Mouse (Mus musculus) heart, embryonic 14.5 days (tissue): ENCODE data around the gene Pdcl3. TPM values are rescaled to one million over a fixed set of nuclear protein-coding genes. Genes with fewer than 3 reads are reported as not detected.

Experiments used
- ATAC-seq: fragments of 200-750 bp; cut with Nextera tagmentation; 2 replicates; pipeline ENCODE4 v1.8.0; 2017; ENCODE audit warnings: low read depth, moderate TSS enrichment; ENCODE audit not compliant: insufficient number of reproducible peaks, insufficient read depth, low FRiP score
- H3K27ac ChIP-seq, 2 experiments: fragments of 200-500 bp in 1 of 2; fragments of 300-500 bp in 1 of 2; sonication (generic) in 1 of 2; replicated peaks in 1 of 2; 2 replicates each; pipeline ENCODE4 v1.5.1; 2012 to 2014; ENCODE audit warnings: low read depth in 2 of 2, low read length in 2 of 2, control low read depth in 1 of 2, mild to moderate bottlenecking in 1 of 2, mixed read lengths in 1 of 2; ENCODE audit not compliant: control insufficient read depth in 1 of 2, insufficient read depth in 1 of 2
- H3K27me3 ChIP-seq: fragments of 300-500 bp; sonication (generic); 2 replicates; pipeline ENCODE4 v1.6.1; 2014; ENCODE audit warnings: mild to moderate bottlenecking, low read length, control low read depth; ENCODE audit not compliant: control insufficient read depth, insufficient read depth
- H3K36me3 ChIP-seq: fragments of 300-500 bp; sonication (generic); 2 replicates; pipeline ENCODE4 v1.6.1; 2014; ENCODE audit warnings: mild to moderate bottlenecking, control low read depth, low read length, mixed read lengths; ENCODE audit not compliant: control insufficient read depth, insufficient read depth
- H3K4me1 ChIP-seq, 2 experiments: fragments of 200-500 bp in 1 of 2; fragments of 300-500 bp in 1 of 2; sonication (generic) in 1 of 2; 2 replicates each; pipeline ENCODE4 v1.6.1; 2012 to 2014; ENCODE audit warnings: low read length in 2 of 2, control low read depth in 1 of 2, mixed read lengths in 1 of 2; ENCODE audit not compliant: control insufficient read depth in 2 of 2, insufficient read depth in 2 of 2
- H3K4me2 ChIP-seq: fragments of 300-500 bp; sonication (generic); 2 replicates; pipeline ENCODE4 v1.6.1; 2014; ENCODE audit warnings: mild to moderate bottlenecking, low read length
- H3K4me3 ChIP-seq, 2 experiments: fragments of 200-500 bp in 1 of 2; fragments of 300-500 bp in 1 of 2; sonication (generic) in 1 of 2; 2 replicates each; pipeline ENCODE4 v1.5.1; 2012 to 2014; ENCODE audit warnings: low read length in 2 of 2, mild to moderate bottlenecking in 2 of 2, control low read depth in 1 of 2, low read depth in 1 of 2, moderate library complexity in 1 of 2; ENCODE audit not compliant: control insufficient read depth in 1 of 2, insufficient read depth in 1 of 2
- H3K9ac ChIP-seq: fragments of 300-500 bp; sonication (generic); 2 replicates; pipeline ENCODE4 v1.6.1; 2014; ENCODE audit warnings: mild to moderate bottlenecking, low read length
- H3K9me3 ChIP-seq: fragments of 300-500 bp; sonication (generic); 2 replicates; pipeline ENCODE4 v1.6.1; 2016; ENCODE audit warnings: low read length, control low read depth; ENCODE audit not compliant: control insufficient read depth
- WGBS: fragments of 180-500 bp; shearing (Covaris S2); extraction: QIAGEN DNeasy Blood & Tissue Kit; methylation state at CpG from one replicate; pipeline ENCODE4 v1.1.7; 2014; 5-methylcytosine and 5-hydroxymethylcytosine counted together
- polyA plus RNA-seq: library from polyadenylated mRNA; unstranded; fragments of >200 nt; fragmentation: Nextera tagmentation; extraction: Ambion mirVana; gene quantifications from 2 replicates; pipeline ENCODE4 v1.2.1, GENCODE M21; 2014

Gene Pdcl3
- polyA plus RNA-seq, 1 experiment from 2014 or later = 127 TPM

DNA sequence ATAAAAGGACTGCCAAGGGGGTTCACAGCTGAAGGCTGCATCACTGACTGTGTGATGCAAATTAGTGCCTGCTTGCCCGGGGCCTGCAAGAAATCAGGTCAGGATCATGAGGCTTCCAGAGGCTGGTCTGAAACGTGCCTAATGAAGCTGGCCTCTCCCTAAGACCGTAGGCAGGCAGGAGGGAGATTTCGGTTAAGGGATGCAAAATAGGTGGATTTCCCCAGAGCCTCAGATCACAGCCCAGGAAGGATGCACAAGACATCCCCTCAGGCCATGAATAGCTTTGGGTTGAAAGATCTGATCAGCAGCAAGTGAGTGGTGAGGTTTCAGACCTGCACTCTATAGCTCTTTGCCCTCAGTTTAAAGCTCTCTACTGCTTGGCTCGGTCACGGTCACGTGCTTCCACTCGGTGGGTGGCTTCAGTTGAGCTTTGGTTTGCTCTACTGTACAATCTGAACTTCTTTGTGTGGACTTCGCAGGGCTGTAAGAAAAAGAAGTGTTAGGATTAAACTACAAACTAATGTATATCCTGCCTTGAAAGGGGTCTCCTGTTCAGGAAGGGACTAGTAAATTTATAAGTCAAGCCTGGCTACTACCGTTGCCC lies 20.4 kb downstream of the Pdcl3 start:
- no peaks in the 10 kb centered on the region for H3K36me3 ChIP-seq
- 81% methylated on average over 10 of the region's 10 CpGs for WGBS
- no peaks in the 10 kb centered on the region for H3K9me3 ChIP-seq
- no peak overlapping the region for H3K4me3 ChIP-seq
- no peaks in the 10 kb centered on the region for H3K27me3 ChIP-seq
- H3K4me1 ChIP-seq = peaks cover 9 to 10% of the 10 kb centered on the region in 2 experiments
- no peak overlapping the region for H3K9ac ChIP-seq
- no peak for ATAC-seq
- H3K27ac ChIP-seq = no peak overlapping the region
- no peak overlapping the region for H3K4me2 ChIP-seq

DNA sequence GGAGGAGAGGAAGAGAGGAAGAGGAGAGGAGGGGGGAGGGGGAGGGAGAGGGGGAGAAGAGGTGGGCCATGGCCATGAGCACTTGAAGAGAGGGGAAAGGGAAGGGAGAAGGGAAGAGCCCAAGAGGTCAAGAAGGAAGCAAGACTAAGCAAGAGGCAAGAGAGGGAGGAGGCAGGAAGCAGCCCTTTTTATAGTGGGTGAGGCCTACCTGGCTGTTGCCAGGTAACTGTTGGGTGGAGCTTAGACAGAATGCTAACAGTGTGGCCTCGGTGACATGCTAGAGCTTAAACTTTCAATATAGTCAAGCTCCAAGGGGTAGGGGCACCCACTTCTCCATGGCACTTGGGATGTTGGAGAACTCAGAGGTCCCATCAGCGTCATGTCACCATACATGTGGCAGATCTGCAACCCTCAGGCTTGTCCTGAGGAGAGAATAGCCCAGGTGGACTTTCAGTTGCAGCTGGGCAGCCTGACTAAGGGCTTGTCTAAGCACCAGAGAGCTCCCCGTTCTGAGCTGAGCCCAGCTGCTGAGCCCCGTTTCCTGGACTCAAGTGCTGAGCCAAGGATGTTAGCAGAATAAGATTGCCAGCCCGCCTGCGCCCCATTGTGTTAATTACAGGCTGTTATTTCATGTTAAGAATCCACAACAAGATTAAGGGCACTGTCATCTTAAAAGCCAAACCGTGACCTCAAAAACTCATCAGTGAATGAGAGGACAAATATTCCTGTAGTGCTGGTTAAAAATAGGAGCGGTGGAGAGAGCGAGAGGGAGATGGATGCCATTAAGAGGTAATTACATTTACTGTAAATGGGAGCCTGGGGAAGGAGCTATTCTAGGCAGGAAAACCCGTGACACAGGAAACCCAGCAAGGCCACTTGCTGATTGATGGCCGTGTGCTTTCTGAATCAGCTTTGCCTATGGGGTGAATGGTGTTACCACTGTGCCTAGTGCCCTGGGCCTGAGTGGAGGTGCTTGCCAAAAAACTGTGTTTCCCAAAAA lies 21.7 kb downstream of the Pdcl3 start:
- Histone ChIP-seq H3K9me3 (no peaks in the 10 kb centered on the region), H3K27me3 (no peaks in the 10 kb centered on the region), H3K4me1 (peaks cover 9 to 10% of the 10 kb centered on the region in 2 experiments), H3K4me2 (peak overlapping the region; percentile 19; the same call in 1 of the 2 replicates), H3K27ac (peak overlapping the region; percentile 60 to 71), H3K9ac (no peak overlapping the region), H3K4me3 (no peak overlapping the region), H3K36me3 (no peaks in the 10 kb centered on the region)
- peak; percentile 60; the same call in 1 of the 2 replicates for ATAC-seq
- WGBS = 28% methylated on average over 11 of the region's 11 CpGs

DNA sequence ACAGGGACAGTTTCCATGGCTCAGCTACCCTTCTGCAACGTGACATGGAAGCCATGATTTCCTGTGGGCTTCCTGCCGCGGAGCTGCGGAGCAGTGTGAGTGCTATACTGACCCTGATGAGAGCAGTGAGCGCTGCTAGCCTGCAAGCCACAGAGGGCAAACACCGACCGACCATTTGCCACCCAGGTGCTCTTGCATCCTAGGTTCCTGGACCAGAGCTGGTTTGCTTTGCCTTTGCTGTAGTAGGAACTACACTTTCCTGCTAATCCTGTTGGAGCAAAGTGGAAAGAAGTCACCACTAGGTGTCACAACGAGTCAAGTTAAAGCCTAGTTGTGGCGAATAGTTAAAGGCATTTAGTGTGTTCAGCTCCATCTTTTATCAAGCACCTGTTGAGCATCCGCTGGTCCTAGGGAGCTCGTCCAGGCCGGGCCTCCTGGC lies 25.2 kb downstream of the Pdcl3 start:
- WGBS = 16% methylated on average over 12 of the region's 12 CpGs
- no peak for ATAC-seq
- H3K4me1 ChIP-seq = peaks cover 9 to 10% of the 10 kb centered on the region in 2 experiments
- H3K27ac ChIP-seq = no peak overlapping the region
- H3K36me3 ChIP-seq = no peaks in the 10 kb centered on the region
- no peaks in the 10 kb centered on the region for H3K9me3 ChIP-seq
- no peak overlapping the region for H3K4me3 ChIP-seq
- no peaks in the 10 kb centered on the region for H3K27me3 ChIP-seq
- H3K4me2 ChIP-seq = no peak overlapping the region
- no peak overlapping the region for H3K9ac ChIP-seq

DNA sequence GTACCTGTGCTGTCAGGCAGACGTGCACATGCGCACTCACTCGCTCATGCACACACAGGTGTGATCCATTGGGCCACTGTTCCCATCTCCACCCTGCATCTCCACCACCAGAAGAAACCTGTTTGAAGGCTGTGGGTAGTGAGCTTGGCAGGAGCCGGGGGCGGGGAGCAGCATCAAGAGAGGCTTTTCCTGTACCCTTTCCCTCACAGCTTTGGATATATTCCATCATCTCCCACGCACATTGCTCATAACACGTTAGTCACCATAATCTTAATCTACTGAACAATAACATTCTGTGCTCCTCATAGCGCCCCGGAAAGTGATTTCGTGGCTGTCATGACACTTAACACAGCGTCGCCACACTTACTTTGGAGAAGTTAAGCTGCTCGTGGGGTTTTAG lies 27.2 kb downstream of the Pdcl3 start:
- Histone ChIP-seq H3K4me1 (peaks cover 4% of the 10 kb centered on the region in 2 experiments; a peak in 3 of 4 replicates), H3K27ac (no peak overlapping the region), H3K4me2 (no peak overlapping the region), H3K4me3 (no peak overlapping the region), H3K27me3 (no peaks in the 10 kb centered on the region), H3K36me3 (no peaks in the 10 kb centered on the region), H3K9ac (no peak overlapping the region), H3K9me3 (no peaks in the 10 kb centered on the region)
- ATAC-seq = no peak
- 80% methylated on average over 13 of the region's 13 CpGs for WGBS

DNA sequence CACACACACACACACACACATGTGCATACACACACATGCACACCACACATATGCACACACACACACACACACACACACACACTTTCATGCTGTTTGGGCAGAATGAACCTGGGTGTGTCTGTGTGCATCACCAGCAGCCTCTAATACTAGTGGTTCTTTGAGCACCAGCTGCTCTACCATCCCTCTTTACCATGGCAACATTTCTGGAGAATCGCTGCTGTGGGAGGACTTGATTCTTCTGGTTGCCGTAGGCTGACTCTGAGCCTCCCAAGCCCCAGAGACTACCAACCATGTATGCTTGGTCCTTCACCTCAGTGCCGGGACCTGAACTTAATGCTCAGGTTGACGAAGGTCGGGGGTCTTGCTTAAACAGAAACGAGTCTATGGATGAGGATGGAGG lies 28.4 kb downstream of the Pdcl3 start:
- no peak overlapping the region for H3K4me3 ChIP-seq
- H3K27me3 ChIP-seq = no peaks in the 10 kb centered on the region
- 81% methylated on average over 6 of the region's 6 CpGs for WGBS
- no peaks in the 10 kb centered on the region for H3K4me1 ChIP-seq
- no peaks in the 10 kb centered on the region for H3K36me3 ChIP-seq
- H3K4me2 ChIP-seq = no peak overlapping the region
- no peak for ATAC-seq
- no peak overlapping the region for H3K9ac ChIP-seq
- H3K9me3 ChIP-seq = no peaks in the 10 kb centered on the region
- no peak overlapping the region for H3K27ac ChIP-seq

DNA sequence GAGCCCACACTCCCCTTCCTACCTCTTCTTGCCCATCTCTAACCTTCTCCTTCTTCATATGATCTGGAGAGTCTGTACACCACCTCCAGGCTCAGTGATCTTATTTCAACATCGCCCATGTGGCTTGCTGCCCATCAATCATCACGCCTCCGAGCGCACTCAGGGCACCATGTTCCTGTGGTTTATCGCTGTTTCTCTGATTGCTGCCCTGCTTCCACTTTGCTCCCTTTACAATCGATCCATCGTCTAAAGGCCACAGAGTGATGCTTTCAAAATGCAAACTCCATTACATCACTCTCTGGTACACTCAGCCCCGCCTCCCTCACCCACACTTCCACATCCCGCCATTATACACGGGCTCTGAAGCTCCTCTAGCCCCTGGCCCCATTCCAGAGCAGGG lies 30.1 kb downstream of the Pdcl3 start:
- Histone ChIP-seq H3K9me3 (no peaks in the 10 kb centered on the region), H3K4me2 (no peak overlapping the region), H3K36me3 (no peaks in the 10 kb centered on the region), H3K4me1 (no peaks in the 10 kb centered on the region), H3K4me3 (no peak overlapping the region), H3K27me3 (no peaks in the 10 kb centered on the region), H3K27ac (no peak overlapping the region), H3K9ac (no peak overlapping the region)
- ATAC-seq = no peak
- 81% methylated on average over 10 of the region's 10 CpGs for WGBS

DNA sequence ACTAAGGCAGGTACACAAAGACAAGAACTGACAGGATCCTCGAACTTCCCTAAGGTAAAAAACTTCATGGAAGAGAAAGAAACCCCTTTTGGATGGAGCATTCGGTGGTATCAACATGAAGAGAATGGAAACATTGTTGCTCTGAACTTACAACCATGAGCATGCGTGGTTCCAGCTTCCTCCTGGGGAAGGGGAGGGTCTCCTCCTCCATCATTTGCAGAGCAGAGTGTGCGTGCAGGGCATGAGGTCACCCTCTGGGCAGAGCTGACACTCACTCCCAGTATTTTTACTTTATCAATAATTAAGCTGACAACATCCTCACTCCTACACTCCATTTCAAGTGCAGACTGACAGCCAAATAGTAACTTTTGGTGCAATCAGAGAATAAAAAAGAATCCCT lies 32.5 kb downstream of the Pdcl3 start:
- H3K27me3 ChIP-seq = no peaks in the 10 kb centered on the region
- H3K27ac ChIP-seq = no peak overlapping the region
- H3K9ac ChIP-seq = no peak overlapping the region
- no peak overlapping the region for H3K4me3 ChIP-seq
- no peak for ATAC-seq
- 75% methylated on average over 4 of the region's 4 CpGs for WGBS
- no peaks in the 10 kb centered on the region for H3K4me1 ChIP-seq
- no peak overlapping the region for H3K4me2 ChIP-seq
- H3K9me3 ChIP-seq = no peaks in the 10 kb centered on the region
- H3K36me3 ChIP-seq = no peaks in the 10 kb centered on the region
